Mouse (Mus musculus) ES-CJ7 (cell line): ENCODE results near the gene Rasgef1b.
A peak's percentile ranks its signal among the peaks of the same experiment; 100 is the strongest.

Experiments
- DNase-seq: peaks from one replicate; pipeline ENCODE4 v3.0.0; 2011; ENCODE audit warnings: low read depth, low spot score

Rasgef1b gene

DNA sequence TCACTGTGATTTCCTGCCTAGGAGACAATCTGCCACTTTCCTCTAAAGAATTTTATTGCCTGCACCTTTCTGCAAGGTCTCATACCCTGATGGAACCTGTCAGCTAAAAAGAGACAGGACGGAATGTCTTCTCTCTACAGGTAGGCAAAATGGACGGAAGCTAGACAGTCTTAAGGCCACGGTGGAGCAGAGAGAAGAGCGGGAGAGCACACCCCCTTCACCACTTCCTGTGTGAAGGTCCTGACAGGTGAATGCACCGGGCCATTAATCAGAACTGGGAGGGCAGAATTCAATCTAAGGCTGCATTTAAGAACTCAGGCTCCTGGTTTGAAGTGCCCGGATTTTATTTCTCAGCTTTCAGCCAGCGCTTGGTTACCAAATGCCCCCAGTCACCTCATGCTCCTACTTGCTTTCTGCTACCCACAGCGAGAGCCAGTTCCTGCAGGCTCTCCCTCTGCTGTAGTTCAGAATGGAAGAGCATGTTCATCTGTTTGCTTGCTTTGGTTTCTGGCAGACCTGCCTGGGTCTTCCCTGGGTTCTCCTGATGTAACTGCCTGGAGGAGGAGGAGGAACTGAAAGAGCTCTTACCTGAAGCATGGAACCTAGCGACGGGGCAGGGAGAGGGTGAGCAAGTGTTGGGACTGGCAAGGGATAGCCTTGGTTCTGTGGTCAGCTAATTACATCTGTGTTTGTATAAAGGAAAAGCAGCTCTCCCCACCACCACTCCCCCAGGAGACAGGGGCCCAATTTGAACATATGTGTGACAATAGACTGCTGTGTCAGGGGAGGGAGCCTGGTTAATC, 233.3 kb downstream of the Rasgef1b start:
- no peak for DNase-seq

DNA sequence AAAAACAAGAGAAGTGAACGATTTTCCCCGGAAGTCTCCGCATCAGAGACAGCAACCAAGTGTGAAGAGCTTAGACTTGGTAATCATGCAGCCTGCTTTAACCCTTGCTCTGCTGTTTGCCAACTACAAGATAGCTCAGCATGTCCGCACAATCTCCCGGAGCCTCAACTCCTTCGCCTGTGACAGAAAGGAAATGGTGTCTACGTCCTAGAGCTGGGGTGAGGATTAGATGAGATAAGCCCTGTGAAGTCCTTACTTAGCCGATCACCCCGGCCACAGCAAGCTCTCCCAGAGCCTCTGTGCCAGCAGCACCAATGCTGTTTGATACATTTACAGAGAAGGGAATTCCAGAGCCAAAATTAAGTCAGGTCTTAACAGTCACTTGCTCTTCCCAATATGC, 235.0 kb downstream of the Rasgef1b start:
- DNase-seq: no peak

DNA sequence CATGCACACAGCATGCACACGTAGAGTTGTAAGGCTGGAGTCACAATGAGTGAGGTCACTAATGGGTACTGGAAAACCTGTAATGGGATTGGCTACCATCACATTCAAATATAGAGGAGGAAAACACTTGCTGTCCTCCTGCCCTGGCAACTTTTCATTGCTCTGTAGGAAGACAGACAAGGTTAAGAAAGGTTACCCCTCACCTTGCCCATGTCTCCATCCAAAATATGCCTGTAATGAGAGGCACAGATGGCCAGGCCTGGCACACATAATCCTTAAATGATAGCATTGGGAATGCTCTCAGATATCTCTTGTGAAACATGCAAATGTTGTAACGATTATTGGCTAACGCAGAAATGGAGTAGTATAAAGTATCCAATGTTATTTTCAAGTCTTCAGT, 235.8 kb downstream of the Rasgef1b start:
- DNase-seq: no peak

- no peak for DNase-seq
These were observed 240.2 kb downstream of the Rasgef1b start for GRCm38 (mm10) chr5:99488479-99489158.

DNA sequence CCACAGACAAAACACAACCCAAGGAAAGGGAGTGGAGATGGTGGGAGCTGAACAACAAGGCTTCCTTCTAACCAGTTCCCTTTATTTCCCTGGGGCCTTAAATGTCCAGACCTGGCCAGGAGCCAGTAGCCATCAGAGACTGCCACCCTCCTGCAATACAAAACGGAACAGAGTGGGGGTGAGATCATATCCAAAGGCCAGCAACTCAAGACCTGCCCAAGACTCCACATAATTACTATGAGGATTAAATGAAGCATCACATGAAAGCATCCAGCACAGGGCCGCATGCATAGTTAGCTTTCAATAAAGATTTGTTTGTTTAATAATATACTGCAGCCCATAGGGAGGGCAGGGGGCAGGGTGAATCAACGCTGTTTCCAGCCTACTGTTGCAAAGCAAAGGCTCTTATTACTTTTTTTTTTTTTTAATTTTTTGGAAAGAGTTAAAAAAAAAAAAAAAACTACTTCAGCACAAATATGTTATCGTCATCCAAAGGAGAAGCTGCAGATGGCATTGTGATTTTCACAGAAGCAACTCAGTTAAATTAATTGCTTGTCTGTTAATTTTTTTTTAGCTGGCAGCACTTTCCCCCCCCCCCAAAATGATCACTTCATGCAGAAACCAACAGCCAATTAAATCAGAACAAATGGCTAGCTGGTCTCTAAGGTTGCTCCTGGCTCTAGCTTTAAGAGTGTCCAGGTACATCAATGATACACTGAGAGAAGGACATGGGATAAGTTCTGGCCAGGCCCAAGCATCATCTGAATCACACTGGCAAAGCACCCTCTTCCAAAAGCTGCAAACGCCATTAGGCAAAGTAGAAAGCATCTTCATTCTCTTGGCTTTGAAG, 241.6 kb downstream of the Rasgef1b start:
- no peak for DNase-seq

- no peak for DNase-seq
These were observed 245.7 kb downstream of the Rasgef1b start for GRCm38 (mm10) chr5:99483162-99483561.

- DNase-seq: no peak
These were observed 246.3 kb downstream of the Rasgef1b start for GRCm38 (mm10) chr5:99482524-99482923.

DNA sequence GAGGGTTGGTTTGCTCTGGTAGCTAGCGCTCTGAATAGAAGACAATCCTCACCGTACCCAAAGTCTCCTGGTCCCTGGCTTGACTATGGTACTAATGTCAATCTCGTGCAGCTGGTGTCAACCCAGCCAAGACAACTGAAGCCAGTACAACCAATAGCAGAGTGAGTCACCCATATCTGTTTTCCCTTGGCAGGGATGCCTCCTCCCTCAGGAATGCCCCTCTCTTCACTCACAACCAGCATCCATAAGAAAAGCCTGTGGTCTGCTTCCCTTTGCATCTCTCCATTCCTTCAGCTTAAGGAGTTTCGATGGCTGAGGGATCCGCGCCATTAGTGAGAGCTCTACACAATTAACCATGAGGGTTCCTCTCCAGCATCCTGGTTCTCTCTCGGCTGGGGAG, 246.8 kb downstream of the Rasgef1b start:
- DNase-seq: no peak

DNA sequence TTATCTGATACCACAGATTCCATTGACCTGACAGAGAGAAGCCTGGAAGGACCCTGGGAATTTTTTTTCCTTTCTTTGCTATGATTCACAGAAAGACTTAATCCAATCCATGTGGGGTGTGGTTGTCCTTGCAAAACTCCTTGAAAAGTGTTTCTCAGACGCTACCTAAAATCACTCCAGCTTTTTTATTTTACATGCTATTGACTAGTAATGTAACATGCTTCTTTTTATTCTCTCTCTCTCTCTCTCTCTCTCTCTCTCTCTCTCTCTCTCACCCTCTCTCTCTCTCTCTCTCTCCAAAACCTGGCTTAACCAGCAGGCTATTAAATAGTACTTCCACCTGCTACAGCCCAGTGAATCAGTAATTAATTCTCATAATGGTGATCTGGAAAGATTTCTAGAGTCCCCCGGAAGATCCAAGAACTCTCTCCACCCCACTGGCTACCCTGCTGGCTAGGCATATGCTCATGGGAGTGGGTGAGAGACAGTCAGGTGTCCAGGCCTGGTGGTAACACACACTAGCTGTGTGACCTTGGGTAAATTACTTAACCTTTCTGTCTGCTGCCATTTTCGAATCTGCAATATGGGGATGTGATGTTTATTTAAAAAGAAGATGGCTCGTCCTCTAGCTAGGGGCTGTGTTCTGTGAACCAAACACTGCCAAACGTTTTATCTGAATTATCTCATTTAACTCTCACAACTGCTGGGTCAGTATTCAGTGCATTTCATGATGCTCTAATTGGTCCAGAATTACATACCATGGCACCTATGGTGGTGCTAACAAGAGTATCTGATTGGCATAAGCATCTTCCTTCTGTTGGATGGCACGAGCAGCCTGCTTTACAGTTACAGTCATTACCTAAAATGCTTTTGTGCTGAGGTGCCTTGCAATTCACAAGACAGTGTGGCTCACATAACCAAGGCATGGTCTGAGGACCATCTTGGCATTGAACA, 248.5 kb downstream of the Rasgef1b start:
- no peak for DNase-seq

GRCm38 (mm10) chr5:99479263-99480077, 249.4 kb downstream of the Rasgef1b start:
- peak; percentile 6 for DNase-seq

DNA sequence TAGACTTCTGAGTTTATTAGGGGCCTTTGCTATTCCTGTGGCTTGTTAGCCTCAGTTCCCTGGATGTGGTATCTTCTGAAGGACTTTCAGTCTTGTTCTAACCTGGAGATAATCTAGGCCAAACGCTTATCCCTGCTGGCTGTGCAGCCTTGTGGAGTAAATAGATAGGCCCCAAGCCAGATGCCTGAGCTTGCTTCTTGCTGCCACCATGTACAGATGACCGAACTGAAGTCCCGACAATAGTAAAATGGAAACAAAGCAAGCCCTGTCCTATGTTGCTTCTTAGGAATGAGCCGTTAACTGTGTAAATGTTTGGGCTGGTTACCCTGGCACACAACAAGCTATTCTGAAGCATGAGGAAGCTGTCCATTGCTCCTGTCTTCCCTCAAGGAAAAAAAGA, 250.1 kb downstream of the Rasgef1b start:
- no peak for DNase-seq

DNA sequence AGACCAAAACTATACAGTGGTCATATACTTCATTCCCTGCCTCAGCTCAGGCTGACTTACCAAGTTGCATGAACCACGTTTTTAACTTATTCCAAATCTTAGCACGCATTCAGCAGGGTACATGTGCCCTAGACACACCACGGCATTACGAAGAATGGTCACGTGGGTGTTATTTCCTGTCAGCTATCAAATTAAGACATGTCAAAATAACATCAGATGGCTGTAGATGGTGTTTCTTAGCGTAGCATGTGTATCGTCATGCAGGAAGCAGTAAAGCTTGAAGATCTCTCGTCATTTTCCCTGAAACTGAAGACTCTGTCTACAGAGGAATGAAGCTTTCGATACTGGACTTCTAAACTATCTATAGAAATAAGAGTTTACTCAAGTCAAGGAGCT, 251.4 kb downstream of the Rasgef1b start:
- no peak for DNase-seq

DNA sequence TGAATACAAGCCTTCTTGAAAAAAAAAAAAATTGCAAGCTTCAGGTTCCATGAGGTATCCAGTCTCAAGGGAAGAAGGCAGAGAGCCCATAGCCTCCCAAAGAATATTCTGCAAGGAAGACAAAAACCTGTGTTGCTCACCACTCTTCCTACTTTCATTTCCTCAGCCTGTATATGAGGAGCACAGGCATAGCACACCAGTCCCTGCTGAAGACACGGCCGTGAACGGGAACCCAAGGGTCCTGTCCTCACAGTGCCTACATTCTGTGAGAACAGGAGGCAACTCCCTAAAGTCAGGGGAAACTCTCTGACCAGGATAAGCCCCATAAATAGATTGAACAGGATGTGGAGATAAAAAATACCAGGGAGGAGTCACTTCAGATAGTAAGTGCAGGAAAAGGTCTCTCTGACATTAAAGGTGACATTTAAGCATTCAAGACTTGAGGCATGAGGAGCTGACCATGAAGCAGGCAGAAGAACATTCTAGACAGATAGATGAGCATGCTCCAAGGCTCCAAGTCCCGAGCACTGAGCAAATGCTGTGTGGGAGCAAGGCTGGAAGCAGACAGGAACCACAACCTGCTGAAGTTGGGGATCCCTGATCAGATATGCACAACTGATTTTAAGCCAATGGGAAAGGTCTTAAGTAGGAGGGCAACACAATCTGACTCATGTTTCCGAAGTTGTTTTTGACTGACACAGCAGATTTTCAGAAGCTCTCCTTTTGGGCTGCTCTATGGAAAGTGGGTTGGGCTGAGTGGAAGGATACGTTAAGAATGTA, 252.0 kb downstream of the Rasgef1b start:
- no peak for DNase-seq

GRCm38 (mm10) chr5:99472607-99473335, 256.1 kb downstream of the Rasgef1b start:
- no peak for DNase-seq

GRCm38 (mm10) chr5:99471790-99472189, 257.1 kb downstream of the Rasgef1b start:
- no peak for DNase-seq

- no peak for DNase-seq
These were observed 258.3 kb downstream of the Rasgef1b start for GRCm38 (mm10) chr5:99470613-99471012.

DNA sequence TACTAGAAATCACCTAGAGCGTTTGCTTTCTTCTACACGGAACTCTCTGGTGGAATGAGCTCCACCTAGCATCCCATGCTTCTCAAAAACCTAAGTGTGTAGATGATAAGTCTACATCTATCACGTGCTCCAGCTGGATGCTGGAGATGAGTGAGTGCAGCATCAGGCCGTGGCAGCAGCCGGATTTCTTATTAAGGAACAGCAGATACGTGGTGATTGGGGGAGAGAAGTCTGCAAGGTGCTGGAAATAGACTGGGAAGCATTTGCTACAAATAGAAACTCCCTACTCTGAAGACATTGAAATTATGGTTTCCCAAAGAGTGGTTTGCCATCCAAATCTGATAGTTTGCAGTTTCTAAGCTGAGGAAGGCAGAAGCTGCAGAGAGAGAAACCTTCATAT, 269.9 kb downstream of the Rasgef1b start:
- no peak for DNase-seq

DNA sequence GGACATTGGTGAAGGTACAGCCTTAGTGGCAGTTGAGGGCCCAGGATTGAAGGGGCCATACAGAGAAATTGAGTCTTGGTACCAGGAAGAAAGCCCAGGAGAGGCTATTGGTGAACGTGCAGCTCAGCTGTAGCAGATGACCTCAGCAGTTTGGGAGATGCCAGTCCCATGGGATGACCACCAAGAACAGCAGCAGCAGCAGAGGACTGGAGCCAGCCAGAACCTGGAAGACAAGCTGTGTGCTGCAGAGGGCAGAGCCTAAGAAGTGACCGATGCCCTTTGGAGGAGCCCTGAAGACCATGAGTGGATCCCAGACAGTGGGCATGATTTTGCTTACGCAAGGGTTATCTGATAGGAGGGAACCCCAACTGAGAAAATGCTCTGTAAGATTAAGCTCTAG, 271.6 kb downstream of the Rasgef1b start:
- no peak for DNase-seq

- no peak for DNase-seq
These were observed 276.9 kb downstream of the Rasgef1b start for GRCm38 (mm10) chr5:99451939-99452338.
